Mouse (Mus musculus) gastrocnemius, adult 18-20 months (tissue): ENCODE results near the gene Ampd3. TPM values are rescaled to one million over a fixed set of nuclear protein-coding genes. Genes with fewer than 3 reads are reported as not detected.

Source experiments
- DNase-seq: peaks from one replicate; pipeline ENCODE4 v3.0.0; 2021; ENCODE audit warnings: low spot score
- long read RNA-seq, 2 experiments: library from polyadenylated mRNA; stranded (forward); transcript quantifications; one replicate each; pipeline ENCODE4 v2.0.0; 2021
- total RNA-seq, 2 experiments: library from RNA; stranded (reverse); gene quantifications; 2 replicates each; pipeline ENCODE4 v1.2.3; 2021

Gene Ampd3
- 10 to 100 TPM; 10.8 to 15.2 TPM for total RNA-seq
- long read RNA-seq, experiment 1, partial matches to known transcripts, result 2 of 6 reads
- long read RNA-seq, experiment 1, other reads (novel, unspliced or antisense), result 1 of 6 reads
- long read RNA-seq, experiment 2, full-length matches to known transcripts, result 3 of 3 reads
- long read RNA-seq, experiment 2, partial matches to known transcripts, result 0 of 3 reads
- long read RNA-seq, experiment 2, other reads (novel, unspliced or antisense), result 0 of 3 reads

DNA sequence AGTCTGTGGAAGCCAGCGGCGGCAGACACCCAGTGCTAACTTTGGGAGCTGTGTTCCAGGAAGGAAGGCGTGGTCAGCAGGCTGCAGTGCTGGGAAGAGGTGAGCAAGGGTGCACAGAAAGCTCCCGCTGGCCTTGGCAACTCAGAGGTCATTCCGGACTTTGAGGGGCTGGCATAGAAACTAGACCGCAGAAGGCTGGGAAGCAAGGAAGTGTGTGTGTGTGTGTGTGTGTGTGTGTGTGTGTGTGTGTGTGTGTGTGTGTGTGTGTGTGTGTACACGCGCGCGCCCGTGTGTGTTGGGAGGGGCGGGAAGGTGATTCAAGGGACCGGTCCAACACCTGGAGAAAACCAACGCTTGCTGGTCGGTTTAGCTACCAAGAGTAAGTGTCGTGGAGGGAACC, at the start of gene Ampd3:
TSS of gene Ampd3 (plus strand) at position 206 of the 400 bp plus-strand sequence.
- DNase-seq, result no peak

DNA sequence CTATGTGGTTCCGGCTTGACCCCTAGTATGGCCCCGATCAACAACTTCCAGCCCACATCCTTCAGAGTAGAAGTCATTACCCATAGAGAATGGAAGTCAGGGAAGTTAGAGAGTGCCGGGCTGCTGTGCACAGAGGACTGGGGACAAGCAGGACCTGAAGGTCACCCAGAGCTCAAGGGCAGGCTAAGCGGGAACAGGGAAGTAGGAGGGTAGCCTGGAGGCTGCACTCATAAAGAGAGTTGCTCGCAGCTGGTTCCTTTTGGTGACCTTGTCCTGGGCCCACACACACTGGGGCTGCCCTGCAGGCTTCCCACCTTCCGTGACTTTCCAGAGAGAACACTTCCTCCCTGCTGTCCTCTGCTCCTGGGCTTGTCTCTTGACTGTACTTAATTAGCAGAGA, 49.5 kb upstream of the Ampd3 start:
- no peak for DNase-seq

DNA sequence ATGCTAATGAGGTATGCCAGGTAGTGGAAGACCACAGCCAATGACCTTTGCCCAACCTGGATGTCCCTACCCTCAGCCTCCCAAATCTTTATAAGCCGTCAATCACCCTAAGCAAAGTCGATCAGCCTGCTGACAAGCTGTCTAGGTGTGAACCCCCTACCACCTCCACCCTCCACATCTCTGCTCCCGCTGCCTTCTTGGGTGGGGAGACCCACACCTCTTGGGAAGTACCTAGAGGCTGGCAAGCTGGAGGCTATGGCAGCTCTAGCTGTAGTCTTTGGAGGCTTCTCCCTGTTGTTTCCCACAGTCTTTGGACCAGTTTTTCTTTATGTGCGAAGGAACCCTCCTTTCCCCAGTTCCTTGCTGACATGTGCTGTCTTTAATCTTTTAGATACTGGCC, 48.1 kb upstream of the Ampd3 start:
- DNase-seq, result no peak

DNA sequence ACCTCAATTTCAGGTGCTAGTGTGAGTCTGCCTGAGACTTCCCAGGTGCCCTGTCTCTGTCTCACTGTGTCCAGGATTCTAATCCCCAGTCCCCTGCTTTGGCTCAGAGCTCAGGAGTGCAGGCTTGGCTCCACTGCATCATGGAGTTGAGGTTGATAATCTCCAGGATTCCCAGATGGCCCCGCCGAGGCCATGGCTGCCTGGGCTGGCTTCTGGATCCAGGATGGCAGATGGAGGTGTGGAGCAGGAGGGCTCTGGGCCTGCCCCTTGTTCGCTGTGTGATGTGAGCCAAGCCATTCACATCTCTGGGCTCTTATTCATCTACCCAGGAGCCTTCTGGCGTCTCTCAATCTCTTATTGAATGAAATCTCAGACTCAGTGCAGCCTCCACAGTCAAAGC, 45.8 kb upstream of the Ampd3 start:
- DNase-seq, result no peak

DNA sequence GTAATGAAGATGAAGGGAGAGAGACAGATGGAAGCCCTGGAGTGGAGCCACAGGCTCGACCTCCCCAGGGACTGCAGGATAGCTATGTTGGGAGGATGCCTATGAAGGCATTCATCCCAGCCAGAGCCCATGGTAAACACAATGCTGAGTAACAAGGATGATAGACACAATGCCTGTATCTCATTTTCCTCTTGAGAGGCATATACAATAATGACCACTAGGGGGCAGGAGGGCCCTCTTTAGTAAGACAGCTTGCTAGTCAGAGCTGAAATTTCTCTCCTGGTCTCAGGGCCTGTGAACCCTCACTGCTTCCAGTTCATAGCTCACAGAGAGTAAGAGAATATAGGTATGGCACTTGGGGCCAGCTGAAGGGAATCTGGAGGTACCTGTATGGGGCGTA, 41.0 kb upstream of the Ampd3 start:
- peak; percentile 71 for DNase-seq

DNA sequence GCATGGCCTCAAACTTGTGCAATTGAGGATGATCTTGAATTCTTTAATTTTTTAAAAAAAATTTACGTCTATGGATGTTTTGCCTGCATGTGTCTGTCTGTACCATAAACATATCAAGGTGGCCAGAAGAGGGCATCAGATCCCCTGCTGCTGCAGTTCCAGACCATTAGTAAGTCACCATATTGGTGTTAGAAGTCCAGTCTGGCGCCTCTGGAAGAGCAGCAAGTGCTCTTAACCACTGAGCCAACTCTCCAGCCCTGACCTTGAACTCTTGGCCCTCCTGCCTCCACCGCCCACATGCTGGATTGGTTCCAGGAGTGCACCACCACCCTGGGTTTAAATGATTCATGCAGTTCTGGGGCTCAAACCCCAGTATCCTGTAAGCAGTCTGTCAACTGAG, 39.1 kb upstream of the Ampd3 start:
- peak; percentile 28 for DNase-seq

DNA sequence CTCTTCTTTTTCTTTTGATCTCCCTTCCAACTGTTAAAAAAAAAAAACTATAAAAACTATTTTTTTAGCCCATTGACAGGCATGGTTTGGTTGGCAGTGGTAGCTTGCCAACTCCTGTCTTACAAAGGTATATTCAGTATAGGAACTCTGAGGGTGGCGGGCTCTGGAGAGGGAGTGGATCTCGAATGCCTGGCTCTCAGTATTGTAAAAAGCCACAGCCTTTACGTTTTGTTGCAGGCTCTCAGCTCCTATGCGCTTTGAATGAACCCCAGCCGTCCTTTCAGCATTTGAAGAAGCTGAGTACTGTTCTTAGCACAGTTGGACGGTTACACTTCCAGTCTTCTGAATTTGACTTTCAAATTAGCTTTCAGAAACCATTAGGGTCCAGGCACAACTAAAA, 38.7 kb upstream of the Ampd3 start:
- DNase-seq, result no peak

DNA sequence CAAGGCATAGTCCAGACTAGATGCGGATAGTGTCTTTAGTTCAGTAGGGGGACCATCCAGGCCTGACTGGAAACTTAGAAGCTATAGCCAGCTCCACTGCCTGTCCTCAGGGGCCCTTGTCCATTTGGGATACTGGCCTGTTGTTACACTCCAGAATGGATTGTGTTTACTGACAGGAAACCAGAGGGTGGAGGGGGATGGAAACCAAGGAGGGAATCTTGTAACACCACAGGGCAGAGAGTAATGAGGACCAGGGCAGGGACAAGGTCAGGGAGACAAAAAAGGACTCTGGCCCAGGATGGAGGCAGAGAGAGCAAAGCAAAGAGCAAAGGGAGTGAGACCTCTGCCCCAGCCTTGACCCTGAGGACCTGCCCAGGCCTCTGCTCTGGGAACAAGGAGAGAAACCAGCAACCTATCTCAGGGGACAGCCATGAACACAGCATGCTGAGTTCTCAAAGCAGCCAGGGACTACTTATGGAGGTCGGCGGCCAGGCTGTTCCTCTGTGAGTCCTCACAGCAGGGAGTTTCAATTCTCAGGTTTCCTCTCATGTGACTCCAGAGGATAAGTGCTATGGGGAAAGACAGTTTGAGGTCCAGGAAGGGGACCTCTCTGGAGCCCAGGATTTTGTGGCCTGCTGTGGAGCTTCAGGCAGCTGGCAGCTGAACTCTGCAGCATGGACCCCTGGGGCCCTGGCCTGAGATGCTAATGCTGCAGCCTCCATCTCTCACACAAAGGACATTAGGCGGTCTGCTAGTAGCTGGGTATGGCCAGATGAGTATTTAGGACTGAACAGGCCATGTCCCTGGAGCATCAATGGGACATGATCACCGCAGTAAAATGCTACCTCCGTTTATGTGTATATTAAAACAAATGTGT, 36.7 kb upstream of the Ampd3 start:
- no peak for DNase-seq

DNA sequence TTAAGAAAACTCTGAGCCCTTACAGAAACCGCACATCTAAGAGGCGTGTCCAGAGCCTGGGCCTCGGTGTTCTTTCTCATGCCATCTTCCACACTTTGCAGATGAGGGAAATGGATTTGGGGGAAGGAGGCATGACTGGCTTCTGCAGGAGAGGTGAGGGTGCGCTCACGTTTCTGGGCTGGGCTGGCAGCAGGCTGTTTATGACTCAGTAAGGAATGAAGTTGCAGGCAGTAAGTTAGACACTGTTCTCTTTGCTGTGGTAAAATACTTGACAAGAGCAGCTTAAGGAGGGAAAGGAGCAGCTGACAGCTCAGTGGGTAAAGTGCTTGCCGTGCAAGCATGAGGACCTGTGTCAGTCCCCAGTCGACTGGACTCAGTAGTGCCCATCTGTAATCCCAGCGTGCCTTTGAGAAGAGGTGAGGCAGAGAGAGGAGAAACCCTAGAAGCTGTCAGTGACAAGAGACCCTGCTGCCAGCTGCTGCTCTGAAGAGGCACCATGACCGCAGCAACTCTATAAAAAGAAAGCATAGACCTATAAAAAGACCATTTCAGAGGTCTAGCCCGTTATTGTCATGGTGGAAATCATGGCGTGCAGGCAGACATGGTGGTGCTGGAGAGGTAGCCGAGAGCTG, 35.9 kb upstream of the Ampd3 start:
- no peak for DNase-seq

DNA sequence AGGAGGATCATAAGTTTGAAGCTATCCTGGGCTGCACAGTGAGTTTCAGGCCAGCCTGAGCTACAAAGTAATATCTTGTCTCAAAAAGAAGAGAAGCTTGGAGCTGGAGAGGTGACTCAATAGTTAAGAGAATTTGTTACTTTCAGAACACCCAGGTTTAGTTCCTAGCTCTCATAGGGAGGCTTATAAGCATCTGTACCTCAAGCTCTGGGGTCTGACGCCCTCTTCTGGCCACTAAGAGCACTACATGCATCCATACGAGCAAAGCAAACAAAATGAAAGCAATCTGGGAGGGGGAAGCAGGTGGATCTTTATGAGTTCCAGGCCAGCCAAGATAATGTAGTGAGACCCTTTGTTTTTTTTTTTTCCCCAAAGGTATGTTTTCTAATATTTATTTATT, 31.1 kb upstream of the Ampd3 start:
- DNase-seq, result no peak

DNA sequence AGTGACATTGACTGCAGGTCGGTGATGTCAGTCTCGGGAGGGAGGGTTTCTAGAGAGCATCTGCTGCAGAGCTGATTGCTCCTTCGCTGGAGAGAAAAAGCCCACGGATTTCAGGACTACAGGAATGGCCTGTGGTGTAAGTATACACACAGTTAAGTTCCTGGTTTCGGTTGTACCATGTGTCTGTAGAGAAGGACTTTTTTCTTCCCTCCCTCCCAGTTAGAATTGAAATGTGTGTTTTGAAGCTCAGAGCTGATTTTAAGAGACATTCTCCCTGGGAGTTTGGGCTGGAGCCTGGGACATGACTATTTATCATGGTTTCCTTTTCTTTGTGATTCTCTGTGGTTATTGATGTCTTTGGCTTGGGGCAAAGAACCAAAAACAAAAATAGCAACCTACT, 28.2 kb upstream of the Ampd3 start:
- no peak for DNase-seq

DNA sequence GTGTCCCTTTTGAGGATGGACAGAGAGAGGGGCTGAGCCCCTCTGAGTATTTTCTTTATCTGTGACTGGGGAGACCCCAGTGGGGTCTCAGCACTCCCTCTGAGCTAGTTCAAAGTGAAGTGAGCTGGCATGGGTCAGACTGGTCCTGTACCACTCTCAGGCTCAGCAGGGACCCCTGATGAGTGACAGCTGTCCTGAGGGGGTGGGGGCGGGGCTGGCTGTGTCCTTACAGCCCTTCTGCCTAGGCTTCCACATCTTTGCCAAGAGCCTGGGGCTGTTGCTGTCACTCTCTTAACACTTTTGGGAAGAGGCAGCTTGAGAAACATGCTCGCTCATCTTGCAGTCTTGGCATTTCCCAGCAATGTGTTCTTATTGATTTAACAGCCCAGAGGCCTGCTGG, 27.8 kb upstream of the Ampd3 start:
- DNase-seq, result no peak

DNA sequence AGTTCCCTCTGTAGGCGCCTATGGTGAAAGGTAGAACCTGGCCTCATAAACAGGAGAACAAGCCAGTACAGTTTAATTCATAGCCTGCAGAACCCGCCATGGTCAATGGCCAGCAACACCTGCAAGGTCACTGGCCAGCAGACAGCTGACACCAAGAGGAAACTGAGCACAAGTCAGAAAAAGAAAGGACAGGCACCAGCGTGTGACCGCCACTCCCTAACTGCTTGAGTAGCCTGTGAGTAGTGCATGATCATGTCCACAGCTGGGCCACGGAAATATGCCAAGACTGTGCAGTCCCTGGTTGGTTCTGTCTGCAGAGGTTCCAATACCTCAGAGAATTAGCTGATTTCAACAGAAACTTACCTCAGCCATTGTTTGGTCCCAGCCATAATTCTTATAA, 26.0 kb upstream of the Ampd3 start:
- no peak for DNase-seq

DNA sequence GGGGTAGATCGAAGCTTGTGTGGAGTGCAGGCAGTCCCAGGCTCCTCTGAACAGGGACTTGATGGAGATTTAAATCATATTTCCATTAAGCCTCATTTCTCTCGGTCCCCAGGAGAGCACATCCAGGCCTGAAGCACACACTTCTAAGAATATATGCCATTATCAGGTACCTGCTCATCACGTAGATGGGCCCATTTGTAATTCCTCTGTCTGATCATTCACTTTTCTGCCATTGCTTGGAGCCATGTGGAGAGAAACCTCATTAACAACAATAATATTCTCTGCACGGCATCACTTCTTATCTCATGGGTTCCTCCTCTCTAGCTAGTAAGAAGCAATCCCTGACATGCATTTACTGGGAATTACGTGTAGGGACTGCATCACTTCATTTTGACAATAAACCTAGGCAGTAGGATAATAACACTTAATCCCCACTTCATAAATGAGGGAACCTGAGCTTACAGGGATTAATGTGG, 21.9 kb upstream of the Ampd3 start:
- DNase-seq, result no peak

DNA sequence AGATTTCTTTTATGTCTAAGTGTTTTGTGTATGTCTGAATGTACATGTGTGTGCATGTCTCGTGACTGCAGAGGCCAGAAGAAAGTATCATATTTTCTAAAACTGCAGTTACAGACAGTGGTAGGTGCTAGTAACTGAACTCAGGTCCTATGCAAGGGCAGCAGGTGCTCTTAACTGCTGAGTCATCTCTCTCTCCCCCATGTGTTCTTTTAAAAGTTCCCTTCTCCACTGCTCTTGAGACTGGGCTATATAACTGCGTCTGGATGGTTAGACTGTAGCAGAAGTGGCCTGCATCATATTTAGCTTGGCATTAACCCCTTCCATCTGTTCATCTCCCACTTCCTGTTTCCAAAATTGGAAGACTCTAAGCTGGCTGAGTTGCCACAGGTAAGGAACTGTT, 21.2 kb upstream of the Ampd3 start:
- no peak for DNase-seq

DNA sequence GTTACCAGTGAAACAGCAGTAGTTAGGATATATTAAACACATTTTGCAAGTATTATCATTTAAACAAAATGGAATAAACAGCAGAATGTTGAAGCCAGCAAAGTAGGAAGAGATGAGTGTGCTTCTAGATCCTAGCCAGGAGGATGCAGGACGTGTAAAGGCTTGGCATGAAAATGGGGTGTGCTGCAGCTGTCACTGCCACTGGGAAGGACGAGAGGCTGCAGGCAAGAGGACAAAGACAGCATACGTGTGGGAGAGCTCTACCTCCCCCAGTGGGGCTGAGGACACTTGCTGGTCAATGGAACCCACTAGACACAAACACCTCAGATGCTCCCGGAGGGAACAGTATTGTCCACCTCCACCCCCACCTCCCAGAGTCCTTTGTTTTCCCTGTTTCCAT, 17.2 kb upstream of the Ampd3 start:
- DNase-seq, result no peak

DNA sequence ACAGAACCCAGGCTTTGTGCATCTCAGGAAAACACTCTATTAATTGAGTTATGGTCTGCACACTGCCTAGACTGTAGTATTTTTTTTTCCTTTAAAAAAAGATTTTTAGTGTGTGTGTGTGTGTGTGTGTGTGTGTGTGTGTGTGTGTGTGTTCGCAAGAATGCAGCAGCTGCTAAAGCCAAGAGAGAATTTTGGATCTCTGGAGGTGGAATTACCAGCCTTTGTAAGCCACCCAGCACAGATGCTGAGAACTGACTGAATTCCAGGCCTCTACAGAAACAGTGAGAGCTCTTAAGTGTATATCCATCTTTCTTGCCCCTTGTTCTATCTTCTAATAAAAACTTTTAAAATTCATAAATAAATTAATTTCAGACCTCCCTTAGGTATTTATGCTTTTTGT, 16.4 kb upstream of the Ampd3 start:
- no peak for DNase-seq

DNA sequence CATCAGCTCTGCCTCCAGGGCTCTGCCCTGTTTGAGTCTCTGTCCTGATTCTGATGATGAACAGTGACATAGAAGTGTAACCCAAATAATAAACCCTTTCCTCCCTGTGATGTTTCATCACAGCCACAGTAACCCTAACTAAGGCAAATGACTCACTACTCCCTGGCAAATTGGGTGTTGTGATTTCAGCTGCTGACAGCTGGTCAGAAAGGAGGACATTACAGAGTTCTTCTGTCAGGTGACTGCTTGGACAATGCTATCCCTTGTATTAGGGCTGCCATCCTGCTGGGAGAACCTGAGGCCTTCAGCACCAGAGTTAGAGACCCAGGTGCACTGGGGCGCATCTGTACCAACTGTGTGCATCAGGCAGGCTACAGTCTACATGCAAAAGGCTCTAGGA, 14.7 kb upstream of the Ampd3 start:
- DNase-seq, result no peak

DNA sequence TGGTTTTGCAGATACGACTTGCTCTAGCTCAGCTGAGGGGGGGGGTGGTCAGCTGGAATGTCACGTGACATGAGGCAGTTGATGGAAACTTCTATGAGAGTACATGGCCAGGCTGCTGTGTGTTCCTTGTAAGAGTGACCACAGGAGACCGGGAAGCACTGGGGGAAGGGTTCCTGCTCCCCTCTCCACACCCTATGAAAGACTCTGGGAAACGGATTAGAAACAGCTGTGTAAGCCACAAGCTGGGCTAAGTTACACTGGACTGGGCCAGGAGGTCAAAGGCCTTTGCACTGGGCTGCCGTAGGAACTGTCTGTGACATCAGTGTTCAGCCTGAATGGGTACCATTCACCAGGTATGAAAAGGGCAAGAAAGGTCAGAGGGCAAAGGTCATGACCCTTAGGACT, 14.1 kb upstream of the Ampd3 start:
- no peak for DNase-seq

DNA sequence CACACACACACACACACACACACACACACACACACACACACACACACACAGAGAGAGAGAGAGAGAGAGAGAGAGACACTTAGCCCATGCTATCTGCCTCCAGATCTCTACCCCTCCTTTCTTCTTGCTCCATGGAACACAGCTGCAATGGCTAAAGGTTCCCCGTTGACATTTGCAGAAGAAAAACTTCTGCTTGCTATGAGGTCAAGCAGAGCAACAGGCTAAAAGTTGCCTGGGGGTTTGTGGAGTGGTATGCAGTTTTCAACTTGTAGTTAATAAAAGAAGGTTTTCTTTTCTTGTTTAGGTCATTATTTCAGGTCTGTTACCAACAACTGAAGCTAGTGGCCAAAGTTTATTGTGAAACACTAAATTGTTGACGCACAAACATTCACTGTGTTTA, 11.6 kb upstream of the Ampd3 start:
- DNase-seq, result no peak

DNA sequence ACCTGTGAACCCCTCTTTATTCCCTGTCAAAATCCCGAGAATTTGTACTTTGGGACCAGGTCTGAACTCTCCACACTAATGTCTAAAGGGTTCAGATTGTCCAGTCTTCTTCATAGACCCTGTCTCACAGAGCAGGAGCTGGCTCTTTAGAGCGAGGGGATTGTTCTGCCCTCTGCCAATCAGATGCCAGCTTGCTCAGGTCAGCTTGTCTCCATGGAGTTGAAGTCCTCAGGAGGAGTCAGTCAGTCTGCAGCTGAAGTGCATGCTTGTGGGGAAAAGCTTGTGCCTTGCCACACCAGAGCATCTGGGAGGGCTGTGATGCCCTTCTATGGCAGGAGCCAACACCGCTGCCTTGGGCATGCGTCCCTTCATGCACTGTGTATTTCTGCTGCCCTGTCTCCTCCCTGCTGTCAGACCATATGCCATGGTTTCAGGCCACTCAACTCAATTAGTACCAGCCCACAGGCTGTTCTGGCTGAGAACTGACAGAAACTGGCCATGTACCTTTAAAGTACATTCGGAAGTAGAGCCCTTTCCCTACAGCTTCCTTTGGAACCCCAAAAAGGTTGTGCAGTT, 5.3 kb upstream of the Ampd3 start:
- no peak for DNase-seq

DNA sequence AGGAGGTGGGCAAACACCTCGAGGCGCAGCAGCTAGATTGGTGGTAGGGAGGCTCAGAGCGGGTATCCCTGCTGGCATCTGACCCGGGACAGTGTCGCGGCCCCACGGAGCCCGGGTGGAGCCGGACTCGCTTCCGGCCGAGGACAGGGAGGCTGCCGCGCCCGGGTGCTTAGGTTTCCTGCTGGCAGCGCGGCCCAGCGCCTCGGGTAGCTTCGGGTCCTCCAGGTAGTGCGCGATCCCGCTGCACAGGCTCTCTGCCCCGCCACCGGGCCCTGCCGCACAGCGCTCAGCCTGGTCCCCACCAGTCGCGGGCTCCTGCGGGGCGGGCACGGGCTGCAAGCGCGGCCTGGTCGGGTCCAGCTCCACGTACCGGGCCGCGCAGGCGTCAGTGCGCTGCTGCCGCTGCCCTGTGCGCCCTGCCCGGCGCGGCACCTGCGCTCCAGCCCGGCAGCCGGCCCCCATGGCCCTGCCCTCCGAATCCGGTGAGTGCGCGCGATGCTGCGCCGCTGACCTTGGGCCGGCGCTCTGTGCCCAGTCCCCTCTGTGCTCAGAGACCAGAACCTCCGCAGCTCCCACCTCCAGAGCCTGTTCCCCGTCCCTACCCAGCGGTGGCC, 552 bp downstream of the Ampd3 start:
- DNase-seq, result peak; percentile 43
